Mouse (Mus musculus) myocyte (in vitro differentiated cells): ENCODE data around the gene Hs2st1.

Source experiments
- CEBPB ChIP-seq: IDR thresholded peaks from 2 replicates; pipeline ENCODE4 v1.6.1; 2011; ENCODE audit warnings: mild to moderate bottlenecking, moderate library complexity; ENCODE audit not compliant: poor library complexity, insufficient read depth, severe bottlenecking
- E2F4 ChIP-seq: IDR thresholded peaks from one replicate; pipeline ENCODE4 v1.6.1; 2011; ENCODE audit warnings: mild to moderate bottlenecking, control low read depth, moderate library complexity; ENCODE audit not compliant: insufficient read depth
- MAX ChIP-seq: IDR thresholded peaks from one replicate; pipeline ENCODE4 v1.6.1; 2011; ENCODE audit warnings: low read depth, mild to moderate bottlenecking, control low read depth
- MYOD1 ChIP-seq, 3 experiments: IDR thresholded peaks; one replicate each; pipeline ENCODE4 v1.6.1; 2011; ENCODE audit warnings: control low read depth in 2 of 3, low read depth in 2 of 3, mild to moderate bottlenecking in 2 of 3, moderate library complexity in 1 of 3; ENCODE audit not compliant: insufficient read length in 2 of 3, control insufficient read depth in 1 of 3
- MYOG ChIP-seq, 3 experiments: IDR thresholded peaks; one replicate each; pipeline ENCODE4 v1.6.1; 2011; ENCODE audit warnings: control low read depth in 2 of 3, low read depth in 2 of 3, mild to moderate bottlenecking in 2 of 3; ENCODE audit not compliant: insufficient read length in 2 of 3, control insufficient read depth in 1 of 3, insufficient read depth in 1 of 3
- POLR2A ChIP-seq: IDR thresholded peaks from one replicate; pipeline ENCODE4 v1.6.1; 2011; ENCODE audit warnings: low read depth, mild to moderate bottlenecking, control low read depth, moderate library complexity; ENCODE audit not compliant: insufficient read length
- POLR2AphosphoS2 ChIP-seq: IDR thresholded peaks from one replicate; pipeline ENCODE4 v1.6.1; 2011; ENCODE audit warnings: low read depth, control low read depth; ENCODE audit not compliant: insufficient read length
- REST ChIP-seq: IDR thresholded peaks from one replicate; pipeline ENCODE4 v1.6.1; 2011; ENCODE audit warnings: mild to moderate bottlenecking, control low read depth, moderate library complexity; ENCODE audit not compliant: insufficient read depth, insufficient read length
- SRF ChIP-seq: IDR thresholded peaks from one replicate; pipeline ENCODE4 v1.6.1; 2011; ENCODE audit warnings: low read depth; ENCODE audit not compliant: control insufficient read depth, insufficient read length
- TCF12 ChIP-seq: IDR thresholded peaks from one replicate; pipeline ENCODE4 v1.6.1; 2011; ENCODE audit warnings: mild to moderate bottlenecking, control low read depth; ENCODE audit not compliant: poor library complexity, insufficient read depth, severe bottlenecking
- TCF3 ChIP-seq: IDR thresholded peaks from one replicate; pipeline ENCODE4 v1.6.1; 2011; ENCODE audit warnings: low read depth, control low read depth; ENCODE audit not compliant: insufficient read length
- USF1 ChIP-seq: IDR thresholded peaks from one replicate; pipeline ENCODE4 v1.6.1; 2011; ENCODE audit warnings: low read depth, mild to moderate bottlenecking, control low read depth, moderate library complexity

- TF ChIP-seq USF1 (no peak), POLR2A (no peak), MYOG (IDR thresholded peaks at IDR 0.05; ENCODE audit: control insufficient read depth in 1 of 3, insufficient read depth in 1 of 3, insufficient read length in 2 of 3, low read depth in 2 of 3) (no peak), SRF (no peak), MAX (no peak), MYOD1 (IDR thresholded peaks at IDR 0.05; ENCODE audit: control insufficient read depth in 1 of 3, insufficient read length in 2 of 3, low read depth in 2 of 3) (no peak), POLR2AphosphoS2 (no peak), CEBPB (no peak), TCF12 (no peak), E2F4 (no peak), TCF3 (no peak), REST (no peak)
These were observed 54.7 kb downstream of the Hs2st1 start for GRCm38 (mm10) chr3:144515286-144515685.
